Comparison of ENCODE assay signal across 17 mouse cellular contexts in genomic region chr17:73324732-73325131, GRCm38 (mm10).
DNase-seq lines count a peak whose midpoint lies in the region; ATAC-seq lines count a peak whose summit lies in the region.
"Had no signal": no experiment of that assay in that cellular context is flagged by ENCODE, and none has a peak within 500 bp of the region (broad histone marks: within the 10 kb centered on the region; RNA-seq: fewer than 3 reads in every experiment).

No protein-coding gene starts in this region.

- H3K36me3 ChIP-seq in midbrain, embryonic 14.5 days (ENCODE audit: control insufficient read depth, insufficient read depth, low read length), result no peaks in the 10 kb centered on the region
- no peaks in the 10 kb centered on the region for H3K36me3 ChIP-seq in midbrain, embryonic 13.5 days
- no peaks in the 10 kb centered on the region for H3K36me3 ChIP-seq in neural tube, embryonic 13.5 days
- no peaks in the 10 kb centered on the region for H3K36me3 ChIP-seq in intestine, embryonic 15.5 days
- H3K36me3 ChIP-seq: heart, embryonic 13.5 days; stomach, embryonic 15.5 days had no signal

- no peak overlapping the region for H3K27ac ChIP-seq in midbrain, embryonic 14.5 days (replicated peaks; ENCODE audit: low read depth, low read length)
- H3K27ac ChIP-seq in midbrain, embryonic 13.5 days, result no peak overlapping the region
- H3K27ac ChIP-seq in neural tube, embryonic 13.5 days (replicated peaks), result peak overlapping the region; percentile 63
- H3K27ac ChIP-seq in intestine, embryonic 15.5 days, result no peak overlapping the region
- H3K27ac ChIP-seq: heart, embryonic 13.5 days; layer of hippocampus, adult 2 months; stomach, embryonic 15.5 days had no signal

- H3K4me1 ChIP-seq in midbrain, embryonic 14.5 days (ENCODE audit: control insufficient read depth, insufficient read depth, low read length), result no peaks in the 10 kb centered on the region
- H3K4me1 ChIP-seq in midbrain, embryonic 13.5 days (replicated peaks), result 0 out of 2 replicates have a peak, but pooled peaks cover 3% of the 10 kb centered on the region
- peaks cover 40% of the 10 kb centered on the region for H3K4me1 ChIP-seq in neural tube, embryonic 13.5 days (replicated peaks)
- H3K4me1 ChIP-seq in intestine, embryonic 15.5 days (replicated peaks), result no peaks in the 10 kb centered on the region
- H3K4me1 ChIP-seq: stomach, embryonic 15.5 days had no signal

- WGBS in midbrain, embryonic 14.5 days, result 67% methylated on average over 6 of the region's 6 CpGs
- 61% methylated on average over 6 of the region's 6 CpGs for WGBS in midbrain, embryonic 13.5 days
- WGBS in neural tube, embryonic 13.5 days, result 32% methylated on average over 6 of the region's 6 CpGs
- WGBS in intestine, embryonic 15.5 days, result 69% methylated on average over 6 of the region's 6 CpGs

- no peak for ATAC-seq in midbrain, embryonic 14.5 days (ENCODE audit: low FRiP score, low TSS enrichment)
- no peak for ATAC-seq in midbrain, embryonic 13.5 days
- peak; percentile 54 for ATAC-seq in neural tube, embryonic 13.5 days (ENCODE audit: low read depth)
- no peak for ATAC-seq in inflammation-experienced regulatory T-cells, adult 6 months
- ATAC-seq in intestine, embryonic 15.5 days, result no peak
- ATAC-seq: activated CD4-positive, CD25-positive, alpha-beta regulatory T cell, adult 4 months; forebrain, embryonic 16.5 days had no signal

- H3K27me3 ChIP-seq in midbrain, embryonic 14.5 days (ENCODE audit: control insufficient read depth, insufficient read depth, low read length), result no peaks in the 10 kb centered on the region
- H3K27me3 ChIP-seq in midbrain, embryonic 13.5 days, result no peaks in the 10 kb centered on the region
- no peaks in the 10 kb centered on the region for H3K27me3 ChIP-seq in neural tube, embryonic 13.5 days
- no peaks in the 10 kb centered on the region for H3K27me3 ChIP-seq in intestine, embryonic 15.5 days (replicated peaks)

- H3K4me3 ChIP-seq in midbrain, embryonic 14.5 days (replicated peaks; ENCODE audit: low read depth, low read length), result no peak overlapping the region
- H3K4me3 ChIP-seq in midbrain, embryonic 13.5 days (replicated peaks), result no peak overlapping the region
- H3K4me3 ChIP-seq in neural tube, embryonic 13.5 days, result no peak overlapping the region
- no peak overlapping the region for H3K4me3 ChIP-seq in intestine, embryonic 15.5 days (replicated peaks)
- H3K4me3 ChIP-seq: heart, embryonic 13.5 days; layer of hippocampus, adult 2 months; stomach, embryonic 15.5 days had no signal

- H3K4me2 ChIP-seq in midbrain, embryonic 14.5 days (ENCODE audit: low read length), result no peak overlapping the region
- H3K4me2 ChIP-seq in midbrain, embryonic 13.5 days (replicated peaks), result no peak overlapping the region
- H3K4me2 ChIP-seq in neural tube, embryonic 13.5 days, result no peak overlapping the region
- H3K4me2 ChIP-seq in intestine, embryonic 15.5 days (replicated peaks), result no peak overlapping the region
- H3K4me2 ChIP-seq: heart, embryonic 13.5 days; lung, embryonic 14.5 days; stomach, embryonic 15.5 days had no signal

- H3K9me3 ChIP-seq in midbrain, embryonic 14.5 days (ENCODE audit: control insufficient read depth, low read length), result no peaks in the 10 kb centered on the region
- H3K9me3 ChIP-seq in midbrain, embryonic 13.5 days, result no peaks in the 10 kb centered on the region
- H3K9me3 ChIP-seq in neural tube, embryonic 13.5 days, result no peaks in the 10 kb centered on the region
- no peaks in the 10 kb centered on the region for H3K9me3 ChIP-seq in intestine, embryonic 15.5 days
- H3K9me3 ChIP-seq: heart, embryonic 13.5 days; stomach, embryonic 15.5 days had no signal

- DNase-seq in midbrain, embryonic 14.5 days, result peak; percentile 26
- peak; percentile 13 to 48 for DNase-seq in cerebellum, adult 18-20 months
- peak; percentile 83 to 85 for DNase-seq in cerebellum, postnatal 14 days
- DNase-seq: gastrocnemius, postnatal 14 days; kidney, adult 2 months; liver; lung, embryonic 14.5 days; thymus, postnatal 14 days had no signal

- H3K9ac ChIP-seq in midbrain, embryonic 14.5 days (replicated peaks; ENCODE audit: low read length), result no peak overlapping the region
- no peak overlapping the region for H3K9ac ChIP-seq in midbrain, embryonic 13.5 days (replicated peaks)
- no peak overlapping the region for H3K9ac ChIP-seq in neural tube, embryonic 13.5 days
- H3K9ac ChIP-seq in intestine, embryonic 15.5 days, result no peak overlapping the region
- H3K9ac ChIP-seq: heart, embryonic 13.5 days; lung, embryonic 14.5 days; stomach, embryonic 15.5 days had no signal

Comparison
In these comparisons a context has a peak if more than half of its experiments do, and no peak if none do; other contexts are left out.
1. DNase-seq: peak in every context shown above with its lines; median percentile 84 in cerebellum, postnatal 14 days; 30 in cerebellum, adult 18-20 months; 26 in midbrain, embryonic 14.5 days.